Mouse (Mus musculus): ENCODE results near the gene Grk2.

- TF ChIP-seq CTCF (IDR thresholded peaks at IDR 0.05; ENCODE audit: borderline replicate concordance, insufficient read depth, low read depth, low read length) (no peak), POLR2A (IDR thresholded peaks at IDR 0.05; ENCODE audit: borderline replicate concordance, insufficient read depth, low read length) (no peak)
Measured at GRCm38 (mm10) chr19:4302936-4303639, 2.9 kb downstream of the Grk2 start.

Measured in cerebellum, adult 2 months (tissue).